Mouse (Mus musculus): ENCODE results near the gene Phpt1.

Gene Phpt1

DNA sequence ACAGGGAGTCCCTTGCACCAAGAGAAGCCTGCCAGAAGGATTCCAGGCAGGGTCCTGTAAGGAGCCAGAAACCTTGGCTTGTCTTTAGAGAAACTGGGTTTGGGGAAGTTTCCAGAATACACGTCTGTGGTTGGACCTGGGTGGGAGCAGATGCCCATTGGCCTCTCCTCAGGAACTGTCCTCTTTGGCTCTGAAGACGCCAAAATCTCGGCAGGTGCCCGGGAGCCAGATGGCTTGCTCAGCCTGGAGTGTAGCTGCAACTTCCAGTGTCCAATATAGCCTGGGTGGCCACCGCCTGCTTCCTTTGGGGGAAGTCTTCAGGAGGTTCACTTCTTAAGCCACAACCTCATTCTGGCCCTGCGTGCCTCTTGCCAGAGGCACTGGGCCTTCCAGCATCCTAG lies 6.9 kb upstream of the Phpt1 start:
- peak; percentile 96 for DNase-seq

DNA sequence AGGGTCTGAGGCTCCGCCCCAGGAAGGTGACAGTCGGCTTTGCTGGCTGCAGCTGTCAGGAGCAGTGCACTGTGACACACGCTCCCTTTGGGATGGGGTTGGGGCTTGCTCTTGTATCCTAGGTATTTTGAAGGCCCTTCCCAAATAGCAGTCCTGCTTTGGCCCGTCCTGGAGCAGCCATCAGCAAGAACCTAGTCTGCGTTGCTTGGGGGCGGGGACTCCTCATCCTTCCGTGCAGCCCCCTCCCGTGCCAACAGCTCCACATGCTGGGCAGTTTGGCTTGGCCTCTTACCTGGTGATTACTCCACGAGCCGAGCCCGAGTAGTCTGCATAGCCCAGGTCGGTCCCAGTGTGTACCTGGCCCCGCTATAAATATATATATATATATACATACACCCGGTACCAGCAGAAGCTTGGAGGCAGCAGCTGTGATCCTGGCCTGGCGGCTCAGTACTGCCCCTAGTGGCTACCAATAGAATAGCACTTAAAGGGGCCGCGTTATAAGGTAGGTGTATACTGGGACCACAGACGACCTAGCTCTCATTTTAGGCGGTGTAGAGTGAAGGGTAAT lies 6.4 kb upstream of the Phpt1 start, which contains the start of gene Ajm1:
Gene Ajm1, minus strand, starts transcription at position 464 of the 571 bp plus-strand sequence.
- DNase-seq, result peak; percentile 95

GRCm38 (mm10) chr2:25580621-25581101 lies 5.6 kb upstream of the Phpt1 start:
- DNase-seq, result peak; percentile 74

- peak; percentile 93 for DNase-seq
These were observed 4.9 kb upstream of the Phpt1 start for GRCm38 (mm10) chr2:25579737-25580460.

GRCm38 (mm10) chr2:25578796-25579736 lies 4.0 kb upstream of the Phpt1 start:
- peak; percentile 78 for DNase-seq

DNA sequence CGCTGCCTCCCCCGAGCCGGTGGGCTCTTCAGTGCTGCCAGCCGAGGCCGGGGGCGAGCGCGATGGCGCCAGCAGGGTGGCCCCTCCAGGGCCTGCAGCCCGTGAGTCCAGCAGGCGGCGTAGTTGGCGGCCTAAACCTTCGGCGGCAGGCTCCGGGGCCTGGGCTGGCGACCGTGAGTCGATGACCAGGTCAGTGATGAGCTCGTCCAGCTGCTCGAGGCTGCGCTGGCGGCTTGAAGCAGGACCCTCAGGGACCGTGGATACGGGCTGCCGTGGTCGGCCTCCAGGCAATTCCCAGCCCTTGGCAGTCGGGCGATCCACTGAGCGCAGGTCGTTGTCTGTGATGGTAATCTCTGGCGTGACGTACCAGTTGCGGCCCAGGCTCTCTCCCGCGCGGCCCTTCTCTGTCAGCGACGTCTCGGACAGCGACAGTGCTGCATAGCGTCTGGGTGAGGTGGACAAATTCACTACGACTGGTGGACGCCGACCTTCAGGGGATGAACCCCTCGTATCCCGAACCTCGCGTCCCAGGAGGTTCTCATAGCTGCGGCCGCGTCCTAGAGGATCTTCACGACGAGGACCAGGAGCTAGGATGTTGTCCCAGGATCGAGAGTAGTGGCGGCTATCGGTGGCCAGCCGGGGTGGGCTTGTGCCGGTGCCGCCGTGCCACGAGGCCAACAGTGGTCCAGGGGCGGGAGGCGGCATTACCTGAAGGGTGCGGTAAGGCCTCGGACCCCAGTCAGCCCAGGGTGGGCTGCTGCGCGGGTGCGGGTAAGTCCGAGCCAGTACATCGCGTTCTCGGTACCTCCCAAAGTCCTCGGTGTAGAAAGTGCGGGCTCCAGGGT lies 3.1 kb upstream of the Phpt1 start:
- peak; percentile 64 for DNase-seq

GRCm38 (mm10) chr2:25576965-25577891 lies 2.2 kb upstream of the Phpt1 start:
- peak; percentile 58 for DNase-seq

DNA sequence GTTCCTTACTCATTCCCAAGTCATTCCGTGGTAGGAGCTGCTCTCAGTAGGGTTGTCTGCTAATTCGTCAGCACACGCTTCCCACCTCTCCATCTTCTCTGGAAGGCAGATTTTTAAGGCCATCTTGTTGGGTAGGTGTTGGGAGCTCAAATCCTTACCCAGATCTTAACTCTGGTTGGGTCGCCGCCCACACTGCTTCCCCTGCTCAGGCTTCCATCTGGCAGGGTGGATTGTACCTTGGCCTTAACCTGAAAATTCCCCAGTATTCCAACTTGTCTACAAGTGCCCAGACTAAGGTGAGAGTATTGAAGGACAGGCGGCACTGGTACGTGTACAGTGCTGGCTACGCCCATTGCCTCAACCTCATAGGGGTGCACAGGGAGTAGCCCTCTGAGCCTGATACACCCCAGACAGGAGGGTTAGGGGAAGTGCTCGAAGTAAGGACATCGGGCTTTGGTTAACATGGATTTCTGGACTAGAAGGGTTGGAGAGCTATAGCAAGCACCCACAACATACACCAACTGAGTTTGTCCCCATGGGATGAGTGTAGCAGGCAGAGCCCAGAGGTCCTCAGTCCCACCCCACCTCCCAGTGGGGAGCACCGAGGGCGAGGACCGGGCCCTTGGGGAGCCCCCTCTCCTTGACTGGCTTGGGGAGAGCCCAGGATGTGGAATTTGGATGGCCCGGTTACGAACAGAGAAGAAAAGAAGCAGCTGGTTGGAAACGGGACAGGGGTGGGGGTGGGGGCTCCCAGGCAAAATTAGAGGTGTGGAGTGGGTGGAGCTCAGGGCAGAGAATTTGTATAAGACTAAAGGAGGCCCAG lies 1.2 kb upstream of the Phpt1 start:
- peak; percentile 61 for DNase-seq

DNA sequence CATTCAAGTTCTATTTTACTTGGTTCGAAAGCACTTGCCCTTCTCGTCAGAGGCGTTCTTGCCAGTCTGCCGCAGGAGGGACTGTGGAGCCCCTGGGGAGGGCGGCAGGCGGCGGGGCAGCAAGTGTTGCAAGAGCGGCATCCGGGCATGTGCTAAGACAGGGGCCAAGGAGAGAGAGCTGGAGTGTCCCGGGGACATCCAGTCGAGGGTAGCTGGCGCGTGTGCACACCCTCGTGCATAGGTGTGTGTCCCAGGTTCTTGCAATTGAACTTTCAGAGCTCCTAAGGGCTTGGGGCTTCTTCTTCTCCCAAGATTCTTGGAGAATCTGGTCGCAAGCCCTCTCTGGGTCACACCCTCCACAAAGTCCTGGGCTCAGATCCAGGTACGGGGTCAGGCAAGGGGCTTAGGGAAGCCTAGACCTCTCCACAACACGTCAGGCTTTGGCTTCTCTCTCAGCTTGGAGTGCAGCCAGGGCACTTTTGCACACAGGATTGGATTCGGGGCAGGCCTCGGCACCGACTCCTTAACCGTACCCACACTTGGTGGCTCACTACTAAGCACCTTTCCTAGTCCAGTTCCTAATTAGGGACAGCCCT lies 506 bp upstream of the Phpt1 start:
- peak; percentile 81 for DNase-seq

- no peak for DNase-seq
These were observed 888 bp downstream of the Phpt1 start for GRCm38 (mm10) chr2:25574136-25574535.

DNA sequence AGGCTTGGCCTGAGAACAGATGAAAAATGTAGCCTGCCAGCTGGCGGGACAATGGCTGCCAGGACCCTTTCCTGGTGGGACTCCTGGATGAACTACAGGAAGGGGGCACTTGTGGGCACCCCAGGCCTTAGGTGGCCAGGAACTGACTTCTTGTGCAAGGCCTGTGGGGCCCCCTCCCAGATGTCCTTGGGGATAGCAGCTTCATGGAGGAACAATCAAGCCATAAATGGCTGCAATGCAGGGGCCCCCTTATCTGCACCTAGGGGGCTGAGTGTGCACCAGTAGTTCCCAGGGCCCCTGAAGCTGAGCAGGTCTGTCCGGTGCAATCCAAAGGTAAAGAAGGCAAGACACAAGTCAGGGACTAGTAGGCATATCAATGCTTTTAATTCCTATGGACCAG lies 2.0 kb downstream of the Phpt1 start:
- DNase-seq, result peak; percentile 59

DNA sequence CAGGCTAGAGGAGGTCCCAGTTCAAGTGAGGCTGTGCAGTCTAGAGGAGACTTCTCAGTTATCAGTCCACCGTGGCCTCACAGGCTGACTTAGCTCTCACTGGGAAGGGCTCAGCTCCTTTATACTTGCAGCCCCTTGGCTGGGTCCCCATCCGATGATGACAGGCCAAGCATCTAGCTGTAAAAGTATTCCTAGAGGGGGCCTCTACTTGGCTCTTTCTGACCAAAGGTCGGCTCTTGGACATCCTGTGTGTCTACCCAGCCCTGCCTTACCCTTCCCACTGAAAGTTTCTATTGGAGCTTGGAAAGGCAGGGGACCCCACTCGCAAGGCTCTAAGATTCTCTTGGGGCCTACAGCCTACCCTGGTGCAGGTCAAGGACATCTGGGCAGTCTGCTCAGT lies 3.8 kb downstream of the Phpt1 start:
- DNase-seq, result peak; percentile 28

- DNase-seq, result no peak
These were observed 5.7 kb downstream of the Phpt1 start for GRCm38 (mm10) chr2:25569323-25569722.

- no peak for DNase-seq
These were observed 6.5 kb downstream of the Phpt1 start for GRCm38 (mm10) chr2:25568473-25569019.

- DNase-seq, result no peak
These were observed 8.5 kb downstream of the Phpt1 start for GRCm38 (mm10) chr2:25566558-25566957.

DNA sequence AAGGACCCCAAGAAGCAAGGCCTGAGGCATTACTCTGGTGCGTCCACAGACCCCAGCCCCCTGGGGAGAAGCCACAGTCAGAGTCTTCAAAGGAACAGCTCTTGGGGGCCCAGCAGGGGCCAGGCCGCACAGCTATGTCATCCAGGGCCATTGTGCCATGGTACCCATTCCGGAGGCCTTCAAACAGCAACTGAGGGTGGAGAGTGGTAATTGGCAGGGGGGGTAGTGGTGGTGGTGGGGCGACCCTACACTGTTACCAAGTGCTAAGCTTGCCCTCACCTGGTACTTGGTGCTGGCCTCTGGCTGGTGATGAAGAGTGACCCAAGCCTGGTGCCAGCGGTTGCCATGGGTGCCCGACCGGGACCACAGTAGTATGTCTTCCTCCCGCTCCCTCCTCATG lies 9.3 kb downstream of the Phpt1 start:
- DNase-seq, result no peak

DNA sequence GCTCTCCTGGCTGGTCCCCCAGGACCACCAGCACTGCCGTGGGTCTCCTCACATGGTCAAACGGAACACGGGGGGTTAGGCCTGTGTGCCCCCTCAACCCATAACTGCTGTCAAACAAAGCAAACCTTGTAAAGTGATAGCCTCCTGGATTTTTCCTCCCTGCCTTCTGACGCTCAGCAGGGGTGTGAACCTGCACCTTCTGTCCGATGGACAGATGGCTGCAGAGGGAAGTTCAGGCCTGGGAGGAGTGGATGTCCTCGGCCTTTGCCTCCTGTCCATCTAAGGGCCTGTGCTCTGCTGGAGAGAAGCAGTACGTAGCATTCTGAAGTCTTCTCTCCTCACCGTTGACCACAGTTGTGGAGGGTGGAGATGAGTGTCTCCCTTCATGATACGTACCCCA lies 13.1 kb downstream of the Phpt1 start:
- peak; percentile 88 for DNase-seq

- no peak for DNase-seq
These were observed 14.5 kb downstream of the Phpt1 start for GRCm38 (mm10) chr2:25560551-25560950.

GRCm38 (mm10) chr2:25558774-25559173 lies 16.2 kb downstream of the Phpt1 start:
- no peak for DNase-seq

GRCm38 (mm10) chr2:25557964-25558360 lies 17.1 kb downstream of the Phpt1 start:
- DNase-seq, result no peak

All from cerebellum, adult 9-10 months (tissue).